Mouse (Mus musculus) G1E (cell line): ENCODE measurements around the gene Tspan18.

Experiments
- CTCF ChIP-seq: IDR thresholded peaks from 2 replicates; pipeline ENCODE4 v1.5.1; 2012; ENCODE audit warnings: low read depth, low read length, inconsistent platforms, mixed read lengths
- TAL1 ChIP-seq: conservative IDR thresholded peaks from 2 replicates; pipeline ENCODE4 v1.6.1; 2012; ENCODE audit warnings: low read depth, low read length, inconsistent platforms, mixed read lengths

- TF ChIP-seq CTCF = no peak
- TF ChIP-seq TAL1 = no peak
Measured at GRCm38 (mm10) chr2:93244090-93244443, 90.2 kb downstream of the Tspan18 start.
